Mouse (Mus musculus) testis, adult 2 months (tissue): ENCODE measurements around the gene Gm10974.

Experiments
- CTCF ChIP-seq: fragments of 200-500 bp; IDR thresholded peaks from 2 replicates; pipeline ENCODE4 v1.5.1; 2012; ENCODE audit warnings: low read depth, mild to moderate bottlenecking, inconsistent platforms, low read length, moderate library complexity; ENCODE audit not compliant: control insufficient read depth, insufficient read depth, insufficient replicate concordance
- POLR2A ChIP-seq: fragments of 200-500 bp; IDR thresholded peaks from 2 replicates; pipeline ENCODE4 v1.6.1; 2012; ENCODE audit warnings: low read depth, mild to moderate bottlenecking, inconsistent platforms, low read length, moderate library complexity; ENCODE audit not compliant: control insufficient read depth

- TF ChIP-seq CTCF (no peak), POLR2A (no peak)
Observed at GRCm38 (mm10) chr7:66402876-66403275, 37.2 kb downstream of the Gm10974 start.
